Mouse (Mus musculus): ENCODE measurements around the gene Ptprd.

GRCm38 (mm10) chr4:77777237-77777636 lies 434.5 kb downstream of the Ptprd start:
- TF ChIP-seq CTCF (IDR thresholded peaks at IDR 0.05; ENCODE audit: borderline replicate concordance, insufficient read depth, low read depth, low read length) = no peak
- TF ChIP-seq POLR2A (IDR thresholded peaks at IDR 0.05; ENCODE audit: borderline replicate concordance, insufficient read depth, low read length) = no peak
